19 mouse cellular contexts compared by ENCODE assay signal in the genomic region with DNA sequence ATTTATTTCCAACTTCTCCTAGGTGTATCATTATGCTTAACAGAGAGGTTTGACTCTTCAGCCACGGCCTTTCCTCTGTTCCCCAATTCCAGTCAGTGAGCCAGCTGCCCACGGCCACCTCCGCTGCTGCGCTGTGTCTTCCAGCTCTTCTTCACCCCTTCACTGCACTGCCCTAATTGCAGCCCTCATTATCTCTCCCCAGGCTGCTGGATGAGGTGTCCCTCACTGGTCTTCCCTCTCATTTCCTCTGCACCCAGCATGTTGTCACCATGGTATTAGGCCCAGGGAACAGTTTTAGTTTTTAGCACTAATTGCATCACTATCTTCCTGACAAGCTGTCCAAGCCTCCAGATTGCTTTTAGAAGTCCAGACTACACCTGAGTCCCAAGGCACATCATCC.
A peak's percentile ranks its signal among the peaks of the same experiment; 100 is the strongest.
DNase-seq lines count a peak whose midpoint lies in the region; ATAC-seq and TF ChIP-seq lines count a peak whose summit lies in the region.
"Had no signal": no experiment of that assay in that cellular context is flagged by ENCODE, and none has a peak within 500 bp of the region (broad histone marks: within the 10 kb centered on the region; RNA-seq: fewer than 3 reads in every experiment).

No protein-coding gene starts in this region.

- H3K27me3 ChIP-seq in forebrain, embryonic 12.5 days: no peaks in the 10 kb centered on the region
- H3K27me3 ChIP-seq in forebrain, embryonic 11.5 days (ENCODE audit: control insufficient read depth, insufficient read depth, low read length): no peaks in the 10 kb centered on the region
- no peaks in the 10 kb centered on the region for H3K27me3 ChIP-seq in hindbrain, postnatal 0 days (ENCODE audit: insufficient read depth, low read length)

- WGBS in forebrain, embryonic 12.5 days: 64% methylated on average over 4 of the region's 4 CpGs
- 66% methylated on average over 4 of the region's 4 CpGs for WGBS in forebrain, embryonic 11.5 days
- WGBS in hindbrain, postnatal 0 days: 72% methylated on average over 4 of the region's 4 CpGs

- no peaks in the 10 kb centered on the region for H3K9me3 ChIP-seq in forebrain, embryonic 12.5 days
- no peaks in the 10 kb centered on the region for H3K9me3 ChIP-seq in forebrain, embryonic 11.5 days (ENCODE audit: control insufficient read depth, low read length)
- no peaks in the 10 kb centered on the region for H3K9me3 ChIP-seq in hindbrain, postnatal 0 days (ENCODE audit: low read length)
- H3K9me3 ChIP-seq: heart, embryonic 10.5 days; limb, embryonic 10.5 days had no signal

- peak overlapping the region; percentile 36 for H3K27ac ChIP-seq in forebrain, embryonic 12.5 days
- no peak overlapping the region for H3K27ac ChIP-seq in forebrain, embryonic 11.5 days (ENCODE audit: low read depth, low read length)
- H3K27ac ChIP-seq in hindbrain, postnatal 0 days: no peak overlapping the region
- H3K27ac ChIP-seq: heart, embryonic 10.5 days; limb, embryonic 10.5 days had no signal

- peaks cover 5% of the 10 kb centered on the region; the same call in 1 of the 2 replicates for H3K4me1 ChIP-seq in forebrain, embryonic 12.5 days
- no peaks in the 10 kb centered on the region for H3K4me1 ChIP-seq in forebrain, embryonic 11.5 days (replicated peaks; ENCODE audit: control insufficient read depth, insufficient read depth, low read length)
- no peaks in the 10 kb centered on the region for H3K4me1 ChIP-seq in hindbrain, postnatal 0 days (ENCODE audit: insufficient read depth, low read length)

- H3K36me3 ChIP-seq in forebrain, embryonic 12.5 days (replicated peaks): no peaks in the 10 kb centered on the region
- no peaks in the 10 kb centered on the region for H3K36me3 ChIP-seq in forebrain, embryonic 11.5 days (ENCODE audit: control insufficient read depth, insufficient read depth, low read length)
- H3K36me3 ChIP-seq in hindbrain, postnatal 0 days (ENCODE audit: insufficient read depth, low read length): no peaks in the 10 kb centered on the region
- H3K36me3 ChIP-seq: heart, embryonic 10.5 days; limb, embryonic 10.5 days had no signal

- peak; percentile 64 for ATAC-seq in forebrain, embryonic 12.5 days (ENCODE audit: low FRiP score)
- no peak for ATAC-seq in forebrain, embryonic 11.5 days (replicated peaks; ENCODE audit: low FRiP score)
- 0 out of 2 replicates have a peak, but pooled peaks have one; percentile 45 for ATAC-seq in hindbrain, postnatal 0 days
- ATAC-seq: forebrain, postnatal 0 days; liver, postnatal 0 days had no signal

- no peak overlapping the region for H3K9ac ChIP-seq in forebrain, embryonic 12.5 days
- H3K9ac ChIP-seq in forebrain, embryonic 11.5 days (ENCODE audit: low read length): no peak overlapping the region
- no peak overlapping the region for H3K9ac ChIP-seq in hindbrain, postnatal 0 days (replicated peaks; ENCODE audit: low read length)
- H3K9ac ChIP-seq: forebrain, postnatal 0 days; liver, postnatal 0 days had no signal

- TF ChIP-seq CTCF in hindbrain, postnatal 0 days (IDR thresholded peaks at IDR 0.05; ENCODE audit: low read depth): no peak

- DNase-seq in forebrain, embryonic 11.5 days (ENCODE audit: low spot score): no peak
- peak; percentile 57 for DNase-seq in Muller cell, postnatal 12 days (ENCODE audit: inconsistent ontology term)
- peak; percentile 26 for DNase-seq in cerebellum, adult 9-10 months
- no peak for DNase-seq in hindbrain, postnatal 0 days (ENCODE audit: low spot score)
- DNase-seq in adrenal gland, adult (ENCODE audit: inconsistent age in 2 of 2, low spot score in 1 of 2): no peak
- no peak for DNase-seq in layer of hippocampus, postnatal 14 days (ENCODE audit: low spot score in 2 of 2)
- DNase-seq in adipocyte (ENCODE audit: low spot score): no peak
- DNase-seq: adrenal gland, postnatal 10 days; B cell, adult 2 months; forebrain, postnatal 0 days; kidney, adult 8-10 months; kidney, postnatal 14 days; liver, postnatal 0 days; lung, postnatal 10 days; right cerebral cortex, postnatal 25 days; thymus, postnatal 4 days had no signal

- no peak overlapping the region for H3K4me3 ChIP-seq in forebrain, embryonic 12.5 days (replicated peaks)
- no peak overlapping the region for H3K4me3 ChIP-seq in forebrain, embryonic 11.5 days (ENCODE audit: low read depth, low read length)
- H3K4me3 ChIP-seq in hindbrain, postnatal 0 days (ENCODE audit: low read length): no peak overlapping the region
- H3K4me3 ChIP-seq: heart, embryonic 10.5 days; limb, embryonic 10.5 days had no signal

- no peak overlapping the region for H3K4me2 ChIP-seq in forebrain, embryonic 12.5 days
- H3K4me2 ChIP-seq in forebrain, embryonic 11.5 days (ENCODE audit: low read depth, low read length, severe bottlenecking): no peak overlapping the region
- no peak overlapping the region for H3K4me2 ChIP-seq in hindbrain, postnatal 0 days (ENCODE audit: low read depth, low read length)

Comparison
In these comparisons a context has a peak if more than half of its experiments do, and no peak if none do; other contexts are left out.
1. DNase-seq: peak in Muller cell, postnatal 12 days (single experiment) and cerebellum, adult 9-10 months (single experiment); none in forebrain, embryonic 11.5 days (single experiment), hindbrain, postnatal 0 days (single experiment), adrenal gland, adult (0 of 2), layer of hippocampus, postnatal 14 days (0 of 2) and adipocyte (single experiment).